Mouse (Mus musculus) midbrain, embryonic 15.5 days (tissue): ENCODE data around the gene Fdps. TPM values are rescaled to one million over a fixed set of nuclear protein-coding genes. Genes with fewer than 3 reads are reported as not detected.
A peak's percentile ranks its signal among the peaks of the same experiment; 100 is the strongest.

Experiments used
- ATAC-seq: fragments of 200-750 bp; cut with Nextera tagmentation; replicated peaks from 2 replicates; pipeline ENCODE4 v1.8.0; 2017; ENCODE audit warnings: moderate TSS enrichment
- H3K27ac ChIP-seq: fragments of 300-500 bp; sonication (generic); 2 replicates; pipeline ENCODE4 v1.5.1; 2015; ENCODE audit warnings: mild to moderate bottlenecking, inconsistent platforms
- H3K27me3 ChIP-seq: fragments of 300-500 bp; sonication (generic); replicated peaks from 2 replicates; pipeline ENCODE4 v1.6.1; 2015; ENCODE audit warnings: inconsistent platforms
- H3K36me3 ChIP-seq: fragments of 300-500 bp; sonication (generic); replicated peaks from 2 replicates; pipeline ENCODE4 v1.6.1; 2015; ENCODE audit warnings: inconsistent platforms
- H3K4me1 ChIP-seq: fragments of 300-500 bp; sonication (generic); 2 replicates; pipeline ENCODE4 v1.6.1; 2015; ENCODE audit warnings: inconsistent platforms
- H3K4me2 ChIP-seq: fragments of 300-500 bp; sonication (generic); 2 replicates; pipeline ENCODE4 v1.6.1; 2015; ENCODE audit warnings: inconsistent platforms, mild to moderate bottlenecking, moderate library complexity
- H3K4me3 ChIP-seq: fragments of 300-500 bp; sonication (generic); 2 replicates; pipeline ENCODE4 v1.5.1; 2015; ENCODE audit warnings: mild to moderate bottlenecking, inconsistent platforms
- H3K9ac ChIP-seq: fragments of 300-500 bp; sonication (generic); 2 replicates; pipeline ENCODE4 v1.6.1; 2015; ENCODE audit warnings: mild to moderate bottlenecking, inconsistent platforms
- H3K9me3 ChIP-seq: fragments of 300-500 bp; sonication (generic); 2 replicates; pipeline ENCODE4 v1.6.1; 2016; ENCODE audit warnings: inconsistent platforms
- WGBS: fragments of 180-500 bp; shearing (Covaris S2); methylation state at CpG from one replicate; pipeline ENCODE4 v1.1.7; 2015; ENCODE audit warnings: mixed read lengths; 5-methylcytosine and 5-hydroxymethylcytosine counted together
- polyA plus RNA-seq: library from polyadenylated mRNA; unstranded; fragments of >200 nt; fragmentation: Nextera tagmentation; extraction: Ambion mirVana; gene quantifications from 2 replicates; pipeline ENCODE4 v1.2.1, GENCODE M21; 2015

The Fdps gene
- polyA plus RNA-seq, 1 experiment from 2014 or later, result 461 TPM

GRCm38 (mm10) chr3:89131816-89132215, 30.1 kb upstream of the Fdps start:
- no peaks in the 10 kb centered on the region for H3K27me3 ChIP-seq
- peak overlapping the region; percentile 54 for H3K4me2 ChIP-seq
- H3K9ac ChIP-seq, result peak overlapping the region; percentile 28; the same call in 1 of the 2 replicates
- H3K36me3 ChIP-seq, result no peaks in the 10 kb centered on the region
- no peak overlapping the region for H3K27ac ChIP-seq
- no peak for ATAC-seq
- H3K9me3 ChIP-seq, result no peaks in the 10 kb centered on the region
- no peak overlapping the region for H3K4me3 ChIP-seq
- WGBS, result 47% methylated on average over 4 of the region's 4 CpGs
- peaks cover 7% of the 10 kb centered on the region; the same call in 1 of the 2 replicates for H3K4me1 ChIP-seq

- 96% methylated on average over 3 of the region's 3 CpGs for WGBS
- Histone ChIP-seq H3K4me3 (no peak overlapping the region), H3K4me1 (peaks cover 7% of the 10 kb centered on the region; the same call in 1 of the 2 replicates), H3K27me3 (no peaks in the 10 kb centered on the region), H3K27ac (no peak overlapping the region), H3K4me2 (no peak overlapping the region), H3K36me3 (no peaks in the 10 kb centered on the region), H3K9me3 (no peaks in the 10 kb centered on the region), H3K9ac (no peak overlapping the region)
- no peak for ATAC-seq
Measured at GRCm38 (mm10) chr3:89129908-89130307, 28.1 kb upstream of the Fdps start.

- H3K27me3 ChIP-seq, result no peaks in the 10 kb centered on the region
- WGBS, result 89% methylated on average over 3 of the region's 3 CpGs
- no peak for ATAC-seq
- H3K4me1 ChIP-seq, result no peaks in the 10 kb centered on the region
- H3K4me3 ChIP-seq, result no peak overlapping the region
- H3K9me3 ChIP-seq, result no peaks in the 10 kb centered on the region
- H3K27ac ChIP-seq, result no peak overlapping the region
- no peak overlapping the region for H3K9ac ChIP-seq
- no peaks in the 10 kb centered on the region for H3K36me3 ChIP-seq
- no peak overlapping the region for H3K4me2 ChIP-seq
Measured at GRCm38 (mm10) chr3:89125981-89126380, 24.2 kb upstream of the Fdps start.

- H3K27me3 ChIP-seq, result no peaks in the 10 kb centered on the region
- no peak for ATAC-seq
Measured at GRCm38 (mm10) chr3:89124241-89124640, 22.5 kb upstream of the Fdps start.

GRCm38 (mm10) chr3:89123313-89123712, 21.6 kb upstream of the Fdps start:
- no peak overlapping the region for H3K4me2 ChIP-seq
- H3K27me3 ChIP-seq, result no peaks in the 10 kb centered on the region
- no peak overlapping the region for H3K4me3 ChIP-seq
- H3K36me3 ChIP-seq, result no peaks in the 10 kb centered on the region
- no peak for ATAC-seq
- no peaks in the 10 kb centered on the region for H3K9me3 ChIP-seq
- no peak overlapping the region for H3K9ac ChIP-seq
- H3K27ac ChIP-seq, result no peak overlapping the region
- H3K4me1 ChIP-seq, result no peaks in the 10 kb centered on the region
- WGBS, result 81% methylated on average over 2 of the region's 2 CpGs

More at GRCm38 (mm10) chr3:89124241-89124640, 22.5 kb upstream of the Fdps start:
- Histone ChIP-seq H3K9ac (no peak overlapping the region), H3K4me2 (no peak overlapping the region), H3K4me3 (no peak overlapping the region), H3K9me3 (no peaks in the 10 kb centered on the region), H3K27ac (no peak overlapping the region), H3K36me3 (no peaks in the 10 kb centered on the region), H3K4me1 (no peaks in the 10 kb centered on the region)
- whole genome bisulfite sequencing, result 77% methylated on average over 3 of the region's 3 CpGs

GRCm38 (mm10) chr3:89115522-89115921, 13.8 kb upstream of the Fdps start:
- whole genome bisulfite sequencing, result 11% methylated on average over 2 of the region's 2 CpGs

GRCm38 (mm10) chr3:89113058-89113457, 11.3 kb upstream of the Fdps start:
- 85% methylated on average over 4 of the region's 4 CpGs for WGBS
- ATAC-seq, result no peak

More at GRCm38 (mm10) chr3:89115522-89115921, 13.8 kb upstream of the Fdps start:
- Histone ChIP-seq H3K36me3 (no peaks in the 10 kb centered on the region), H3K27me3 (no peaks in the 10 kb centered on the region), H3K27ac (no peak overlapping the region), H3K4me2 (no peak overlapping the region), H3K4me1 (no peaks in the 10 kb centered on the region), H3K9me3 (no peaks in the 10 kb centered on the region), H3K9ac (no peak overlapping the region), H3K4me3 (no peak overlapping the region)
- no peak for ATAC-seq

GRCm38 (mm10) chr3:89108146-89108545, 6.4 kb upstream of the Fdps start:
- H3K9ac ChIP-seq, result no peak overlapping the region
- H3K4me2 ChIP-seq, result no peak overlapping the region
- no peaks in the 10 kb centered on the region for H3K27me3 ChIP-seq
- H3K27ac ChIP-seq, result no peak overlapping the region
- no peak overlapping the region for H3K4me3 ChIP-seq
- no peak for ATAC-seq
- 77% methylated on average over 1 of the region's 1 CpGs for WGBS
- no peaks in the 10 kb centered on the region for H3K36me3 ChIP-seq
- H3K9me3 ChIP-seq, result no peaks in the 10 kb centered on the region
- H3K4me1 ChIP-seq, result no peaks in the 10 kb centered on the region

More at GRCm38 (mm10) chr3:89113058-89113457, 11.3 kb upstream of the Fdps start:
- Histone ChIP-seq H3K27ac (no peak overlapping the region), H3K27me3 (no peaks in the 10 kb centered on the region), H3K9ac (no peak overlapping the region), H3K4me1 (no peaks in the 10 kb centered on the region), H3K4me3 (no peak overlapping the region), H3K36me3 (no peaks in the 10 kb centered on the region), H3K4me2 (no peak overlapping the region), H3K9me3 (no peaks in the 10 kb centered on the region)

- no peak for ATAC-seq
- WGBS, result 82% methylated on average over 3 of the region's 3 CpGs
- H3K4me2 ChIP-seq, result no peak overlapping the region
- H3K4me3 ChIP-seq, result no peak overlapping the region
- H3K27ac ChIP-seq, result no peak overlapping the region
- no peaks in the 10 kb centered on the region for H3K27me3 ChIP-seq
- no peaks in the 10 kb centered on the region for H3K9me3 ChIP-seq
- no peaks in the 10 kb centered on the region for H3K36me3 ChIP-seq
- no peak overlapping the region for H3K9ac ChIP-seq
- H3K4me1 ChIP-seq, result peaks cover under 1% of the 10 kb centered on the region; the same call in 1 of the 2 replicates
Measured at GRCm38 (mm10) chr3:89107545-89107944, 5.8 kb upstream of the Fdps start.

- Histone ChIP-seq H3K9ac (no peak overlapping the region), H3K27me3 (no peaks in the 10 kb centered on the region), H3K4me3 (no peak overlapping the region), H3K4me1 (peaks cover 5% of the 10 kb centered on the region; the same call in 1 of the 2 replicates), H3K9me3 (no peaks in the 10 kb centered on the region), H3K27ac (no peak overlapping the region), H3K36me3 (no peaks in the 10 kb centered on the region), H3K4me2 (no peak overlapping the region)
- ATAC-seq, result no peak
Measured at GRCm38 (mm10) chr3:89106881-89107280, 5.1 kb upstream of the Fdps start.

GRCm38 (mm10) chr3:89103291-89103595, 1.5 kb upstream of the Fdps start:
- H3K4me3 ChIP-seq, result no peak overlapping the region
- H3K27ac ChIP-seq, result no peak overlapping the region
- H3K4me1 ChIP-seq, result peaks cover 34% of the 10 kb centered on the region
- H3K9me3 ChIP-seq, result no peaks in the 10 kb centered on the region
- no peak overlapping the region for H3K4me2 ChIP-seq
- peaks cover 4% of the 10 kb centered on the region; the same call in 1 of the 2 replicates for H3K36me3 ChIP-seq
- no peak for ATAC-seq
- 81% methylated on average over 4 of the region's 4 CpGs for WGBS
- H3K9ac ChIP-seq, result no peak overlapping the region
- H3K27me3 ChIP-seq, result no peaks in the 10 kb centered on the region

GRCm38 (mm10) chr3:89102495-89103290, 934 bp upstream of the Fdps start:
- no peak overlapping the region for H3K9ac ChIP-seq
- peak overlapping the region; percentile 69 for H3K4me3 ChIP-seq
- peaks cover 6% of the 10 kb centered on the region; the same call in 1 of the 2 replicates for H3K36me3 ChIP-seq
- H3K27me3 ChIP-seq, result no peaks in the 10 kb centered on the region
- peaks cover 35% of the 10 kb centered on the region for H3K4me1 ChIP-seq
- peak overlapping the region; percentile 80 for H3K4me2 ChIP-seq
- no peak for ATAC-seq
- no peaks in the 10 kb centered on the region for H3K9me3 ChIP-seq
- peak overlapping the region; percentile 84 for H3K27ac ChIP-seq
- WGBS, result 66% methylated on average over 12 of the region's 12 CpGs

GRCm38 (mm10) chr3:89101459-89101811, 324 bp downstream of the Fdps start:
- peaks cover 35% of the 10 kb centered on the region for H3K4me1 ChIP-seq
- H3K9ac ChIP-seq, result peak overlapping the region; percentile 49
- no peaks in the 10 kb centered on the region for H3K27me3 ChIP-seq
- H3K27ac ChIP-seq, result peak overlapping the region; percentile 83
- peak overlapping the region; percentile 80 for H3K4me2 ChIP-seq
- peak; percentile 57 for ATAC-seq
- H3K9me3 ChIP-seq, result no peaks in the 10 kb centered on the region
- under 1% methylated on average over 19 of the region's 19 CpGs for WGBS
- peaks cover 15% of the 10 kb centered on the region; the same call in 1 of the 2 replicates for H3K36me3 ChIP-seq
- peak overlapping the region; percentile 69 for H3K4me3 ChIP-seq
